Mouse (Mus musculus) heart, postnatal 0 days (tissue): ENCODE results near the gene Prcp. TPM values are rescaled to one million over a fixed set of nuclear protein-coding genes. Genes with fewer than 3 reads are reported as not detected.
"Not testable (repeated sequence)": the region's sequence is repeated elsewhere in the genome, so short reads cannot be mapped to it uniquely, and the experiment has no call there.

Experiments used
- ATAC-seq: fragments of 200-750 bp; cut with Nextera tagmentation; 2 replicates; pipeline ENCODE4 v1.8.0; 2017; ENCODE audit warnings: low read depth, moderate number of reproducible peaks, moderate library complexity; ENCODE audit not compliant: insufficient read depth
- DNase-seq: peaks from one replicate; pipeline ENCODE4 v3.0.0-alpha.2; 2016; ENCODE audit warnings: low spot score
- H3K27ac ChIP-seq: fragments of 300-500 bp; sonication (generic); 2 replicates; pipeline ENCODE4 v1.5.1; 2014; ENCODE audit warnings: low read depth, mild to moderate bottlenecking
- H3K27me3 ChIP-seq: fragments of 300-500 bp; sonication (generic); 2 replicates; pipeline ENCODE4 v1.6.1; 2014; ENCODE audit warnings: low read length, mixed read lengths; ENCODE audit not compliant: control insufficient read depth, insufficient read depth
- H3K36me3 ChIP-seq: fragments of 300-500 bp; sonication (generic); replicated peaks from 2 replicates; pipeline ENCODE4 v1.6.1; 2014; ENCODE audit warnings: low read length, mixed read lengths; ENCODE audit not compliant: control insufficient read depth, insufficient read depth
- H3K4me1 ChIP-seq: fragments of 300-500 bp; sonication (generic); 2 replicates; pipeline ENCODE4 v1.6.1; 2014; ENCODE audit warnings: antibody characterized with exemption; ENCODE audit not compliant: control insufficient read depth, insufficient read depth
- H3K4me2 ChIP-seq: fragments of 300-500 bp; sonication (generic); 2 replicates; pipeline ENCODE4 v1.6.1; 2014; ENCODE audit warnings: low read depth, mild to moderate bottlenecking, low read length, moderate library complexity
- H3K4me3 ChIP-seq: fragments of 300-500 bp; sonication (generic); 2 replicates; pipeline ENCODE4 v1.5.1; 2014; ENCODE audit warnings: low read depth, low read length
- H3K9ac ChIP-seq: fragments of 300-500 bp; sonication (generic); replicated peaks from 2 replicates; pipeline ENCODE4 v1.6.1; 2014; ENCODE audit warnings: low read depth, low read length, mixed read lengths
- H3K9me3 ChIP-seq: fragments of 300-500 bp; sonication (generic); replicated peaks from 2 replicates; pipeline ENCODE4 v1.6.1; 2016; ENCODE audit warnings: low read length; ENCODE audit not compliant: control insufficient read depth
- CTCF ChIP-seq: IDR thresholded peaks from 2 replicates; pipeline ENCODE4 v1.5.1; 2016; ENCODE audit warnings: antibody characterized with exemption, control low read depth, low read depth
- EP300 ChIP-seq: IDR thresholded peaks from 2 replicates; pipeline ENCODE4 v1.6.1; 2016; ENCODE audit warnings: antibody characterized with exemption, low read depth
- WGBS: fragments of 180-500 bp; shearing (Covaris S2); extraction: QIAGEN DNeasy Blood & Tissue Kit; methylation state at CpG from one replicate; pipeline ENCODE4 v1.1.7; 2014; 5-methylcytosine and 5-hydroxymethylcytosine counted together
- polyA plus RNA-seq: library from polyadenylated mRNA; unstranded; fragments of >200 nt; fragmentation: Nextera tagmentation; extraction: Ambion mirVana; gene quantifications from 2 replicates; pipeline ENCODE4 v1.2.1, GENCODE M21; 2015
- total RNA-seq: library from RNA; depleted of rRNA; stranded (reverse); fragments of >200 nt; gene quantifications from 2 replicates; pipeline ENCODE4 v1.2.3, GENCODE M21; 2014; ENCODE audit warnings: low replicate concordance

Gene Prcp
- total and polyA plus RNA-seq, 2 experiments from 2014 or later = 18.3 to 44.8 TPM

DNA sequence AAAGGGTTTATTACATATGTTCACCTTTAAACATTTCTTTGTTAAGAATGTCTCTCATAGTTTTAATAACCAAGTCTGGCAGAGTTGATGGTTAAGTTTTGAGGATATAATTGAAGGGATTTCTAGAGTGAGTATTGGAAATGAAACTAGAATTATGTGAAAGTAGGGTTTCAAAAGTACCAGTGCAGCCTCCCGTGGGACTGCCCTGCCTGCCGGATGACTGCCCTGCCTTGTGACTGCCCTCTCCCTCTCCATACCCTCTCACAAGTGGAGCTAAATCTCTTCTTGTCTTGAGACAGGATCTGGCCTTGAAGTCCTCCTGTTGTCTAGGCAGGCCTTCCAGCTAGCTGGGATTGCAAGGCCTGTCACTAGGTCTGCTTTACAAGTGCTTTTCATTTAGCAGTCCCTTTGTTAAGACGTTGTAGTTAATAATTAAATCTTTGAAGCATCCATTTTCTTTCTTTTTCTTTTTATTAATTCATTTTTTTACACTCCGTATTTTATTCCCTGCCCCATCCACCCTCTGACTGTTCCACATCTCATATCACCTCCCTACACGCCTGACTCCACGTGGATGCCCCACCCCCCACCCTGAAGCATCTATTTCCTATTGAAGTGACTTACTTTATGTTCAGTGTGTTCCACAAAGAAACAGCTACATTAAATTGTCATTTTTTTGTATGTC lies 46.0 kb downstream of the Prcp start:
- Histone ChIP-seq H3K9me3 (no peaks in the 10 kb centered on the region), H3K9ac (no peak overlapping the region), H3K4me1 (no peaks in the 10 kb centered on the region), H3K27ac (no peak overlapping the region), H3K4me3 (no peak overlapping the region), H3K36me3 (no peaks in the 10 kb centered on the region), H3K27me3 (no peaks in the 10 kb centered on the region), H3K4me2 (no peak overlapping the region)
- DNase-seq = no peak
- ATAC-seq = no peak
- WGBS = 68% methylated on average over 6 of the region's 6 CpGs
- TF ChIP-seq CTCF (no peak), EP300 (no peak)

DNA sequence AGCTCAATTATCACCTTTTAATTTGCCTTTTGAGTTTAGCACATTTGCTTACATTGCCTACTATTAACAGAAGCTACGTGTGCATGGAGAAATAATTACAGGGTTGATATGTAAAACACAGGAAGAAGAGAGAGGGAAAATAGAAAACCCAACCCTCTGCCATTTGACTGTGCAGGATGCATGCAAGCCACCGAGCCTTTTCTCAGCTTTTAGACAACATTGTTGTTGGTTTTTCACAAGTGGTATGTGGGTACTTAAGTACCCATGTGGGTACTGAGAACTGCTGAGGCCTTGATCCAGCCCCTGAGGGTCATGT lies 46.5 kb downstream of the Prcp start:
- Histone ChIP-seq H3K4me1 (no peaks in the 10 kb centered on the region), H3K27ac (no peak overlapping the region), H3K36me3 (no peaks in the 10 kb centered on the region), H3K9ac (no peak overlapping the region), H3K4me3 (no peak overlapping the region), H3K4me2 (no peak overlapping the region), H3K27me3 (no peaks in the 10 kb centered on the region), H3K9me3 (no peaks in the 10 kb centered on the region)
- TF ChIP-seq EP300 = no peak
- no peak for TF ChIP-seq CTCF
- DNase-seq (no peak), ATAC-seq (no peak)
- 71% methylated on average over 2 of the region's 2 CpGs for WGBS

DNA sequence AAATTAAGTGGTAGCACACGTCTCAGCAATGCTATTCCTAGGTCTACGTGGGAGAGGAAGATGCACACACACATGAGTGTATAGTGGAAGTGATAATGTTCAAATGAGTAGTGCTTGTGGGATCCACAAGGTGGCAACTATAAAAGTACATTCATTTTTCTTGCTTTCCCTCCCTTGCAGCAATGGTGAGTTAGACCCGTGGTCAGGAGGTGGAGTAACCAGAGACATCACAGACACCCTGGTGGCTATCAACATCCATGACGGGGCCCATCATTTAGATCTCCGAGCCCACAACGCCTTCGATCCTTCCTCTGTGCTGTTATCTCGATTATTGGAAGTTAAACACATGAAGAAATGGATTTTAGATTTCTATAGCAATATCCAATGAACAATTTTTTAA lies 58.5 kb downstream of the Prcp start:
- no peaks in the 10 kb centered on the region for H3K4me1 ChIP-seq
- H3K4me3 ChIP-seq = no peak overlapping the region
- H3K4me2 ChIP-seq = no peak overlapping the region
- H3K9ac ChIP-seq = no peak overlapping the region
- no peak for ATAC-seq
- H3K27ac ChIP-seq = no peak overlapping the region
- H3K9me3 ChIP-seq = no peaks in the 10 kb centered on the region
- no peak for DNase-seq
- H3K27me3 ChIP-seq = no peaks in the 10 kb centered on the region
- TF ChIP-seq EP300 (no peak), CTCF (no peak)
- 82% methylated on average over 8 of the region's 8 CpGs for WGBS
- no peaks in the 10 kb centered on the region for H3K36me3 ChIP-seq

DNA sequence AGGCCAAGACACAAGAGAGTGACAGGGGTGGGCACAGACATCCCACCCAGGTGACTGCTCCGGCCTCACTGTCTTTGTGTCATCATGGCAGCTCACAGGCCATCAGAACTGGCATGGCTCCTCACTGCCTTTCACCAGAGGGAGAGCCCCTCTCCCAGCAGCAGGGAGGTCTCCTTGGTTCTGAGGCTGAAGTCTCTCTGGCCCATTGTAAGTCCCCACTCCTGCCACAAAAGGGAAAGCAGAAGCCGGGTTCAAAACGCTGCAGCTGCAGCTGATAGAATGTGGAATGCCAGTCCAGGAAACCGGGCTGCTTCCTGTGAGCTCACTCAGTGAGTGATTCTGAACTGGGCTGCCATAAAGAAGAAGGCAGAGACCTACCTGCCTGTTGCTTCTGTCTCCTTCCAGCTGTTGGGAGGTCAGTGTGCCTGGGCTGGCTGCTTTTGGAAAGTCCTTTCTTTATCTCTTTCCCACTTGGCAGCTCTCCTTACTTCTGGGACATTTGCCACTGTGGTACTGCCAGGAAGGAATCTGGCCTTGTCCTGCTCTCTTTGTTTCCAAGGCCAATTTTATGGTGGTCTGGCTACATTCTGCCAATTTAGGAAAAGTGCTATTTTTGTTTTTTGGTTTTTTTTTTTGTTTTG lies 59.2 kb downstream of the Prcp start:
- H3K4me2 ChIP-seq, H3K9ac ChIP-seq, H3K4me1 ChIP-seq, H3K4me3 ChIP-seq, H3K9me3 ChIP-seq, H3K27me3 ChIP-seq, H3K36me3 ChIP-seq: not testable (repeated sequence)
- WGBS = 25% methylated on average over 4 of the region's 4 CpGs
- DNase-seq = peak; percentile 18
- peak; percentile 55; the same call in 1 of the 2 replicates for ATAC-seq
- 0 out of 2 replicates have a peak overlapping the region, but pooled peaks have one; percentile 30 for H3K27ac ChIP-seq

DNA sequence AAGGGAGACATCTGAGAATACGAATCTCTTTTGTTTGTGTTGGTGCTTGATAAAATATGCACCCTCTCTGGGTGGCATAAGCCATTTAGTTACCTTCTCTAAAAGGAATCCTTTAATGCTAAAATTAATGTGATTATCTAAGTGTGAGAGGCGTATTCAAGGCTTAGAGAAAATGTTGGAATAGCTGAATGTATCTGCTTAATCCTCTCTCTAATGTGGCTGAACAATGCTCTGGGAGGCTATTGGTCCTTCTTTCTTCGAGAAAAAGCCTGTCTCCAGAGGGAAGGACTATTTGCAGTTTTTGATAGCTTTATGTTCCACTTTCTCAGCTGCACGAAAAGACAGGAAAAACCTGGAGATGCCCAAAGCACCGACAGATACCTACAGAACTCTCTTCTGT lies 62.5 kb downstream of the Prcp start:
- ATAC-seq (no peak), DNase-seq (no peak)
- no peak for TF ChIP-seq CTCF
- no peak for TF ChIP-seq EP300
- no peak overlapping the region for H3K4me3 ChIP-seq
- H3K27me3 ChIP-seq = no peaks in the 10 kb centered on the region
- H3K4me1 ChIP-seq = no peaks in the 10 kb centered on the region
- H3K36me3 ChIP-seq = no peaks in the 10 kb centered on the region
- H3K9me3 ChIP-seq = no peaks in the 10 kb centered on the region; the same call in 1 of the 2 replicates
- WGBS = 59% methylated on average over 5 of the region's 5 CpGs
- no peak overlapping the region for H3K9ac ChIP-seq
- H3K4me2 ChIP-seq = no peak overlapping the region
- H3K27ac ChIP-seq = no peak overlapping the region

DNA sequence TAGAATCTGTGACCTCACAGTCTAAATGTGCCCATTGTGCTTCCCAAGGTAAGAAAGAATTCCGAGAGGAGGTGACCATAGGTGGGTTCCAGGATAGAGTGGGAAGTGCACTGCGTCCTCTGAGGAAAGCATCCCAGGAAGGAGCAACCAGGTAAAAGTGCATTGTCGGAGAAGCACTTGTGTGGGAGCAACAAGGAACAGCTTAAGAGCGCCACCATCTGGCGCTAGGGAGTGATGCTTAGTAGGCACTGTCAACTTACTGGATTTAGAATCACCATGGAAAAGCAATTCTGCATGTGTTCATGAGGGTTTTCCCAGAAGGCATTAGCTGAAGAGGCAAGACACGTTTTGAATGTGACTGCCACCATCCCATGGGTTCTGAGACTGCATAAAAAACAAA lies 63.7 kb downstream of the Prcp start:
- peak; percentile 54 for TF ChIP-seq CTCF
- TF ChIP-seq EP300 = no peak
- no peak for ATAC-seq
- H3K4me2 ChIP-seq = no peak overlapping the region
- no peak overlapping the region for H3K9ac ChIP-seq
- H3K9me3 ChIP-seq = no peaks in the 10 kb centered on the region; the same call in 1 of the 2 replicates
- WGBS = 34% methylated on average over 6 of the region's 6 CpGs
- no peak overlapping the region for H3K27ac ChIP-seq
- DNase-seq = no peak
- no peaks in the 10 kb centered on the region for H3K27me3 ChIP-seq
- no peaks in the 10 kb centered on the region for H3K4me1 ChIP-seq
- no peaks in the 10 kb centered on the region for H3K36me3 ChIP-seq
- no peak overlapping the region for H3K4me3 ChIP-seq
